Mouse (Mus musculus): ENCODE measurements at regions not wholly inside any gene's neighbourhood (a gene's known extent, or its start where the extent isn't known, plus 50 kb on each side); places are given as distances from the start of the nearest gene placed in this dataset.

DNA sequence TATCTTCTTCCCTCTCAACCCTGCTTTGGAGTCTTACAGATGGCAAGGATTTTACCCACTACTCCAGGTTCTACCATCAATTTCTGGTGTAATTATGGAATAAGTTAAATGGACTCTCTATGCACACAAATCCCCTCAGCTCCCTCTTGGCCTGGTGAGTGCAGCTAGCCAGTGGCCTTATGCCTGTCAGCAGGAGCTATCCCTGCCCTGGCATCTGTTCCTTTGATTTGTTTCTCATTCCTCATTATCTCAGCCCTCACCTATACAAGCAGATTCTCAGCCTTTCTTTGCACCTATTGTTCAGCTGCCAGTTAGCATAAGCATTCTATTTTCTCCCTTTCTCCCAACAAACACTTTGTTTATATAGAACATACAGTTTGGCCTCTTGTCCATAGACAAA lies 150.3 kb downstream of the Rnf152 start:
- no peak for DNase-seq (ENCODE audit: inconsistent ontology term)

DNA sequence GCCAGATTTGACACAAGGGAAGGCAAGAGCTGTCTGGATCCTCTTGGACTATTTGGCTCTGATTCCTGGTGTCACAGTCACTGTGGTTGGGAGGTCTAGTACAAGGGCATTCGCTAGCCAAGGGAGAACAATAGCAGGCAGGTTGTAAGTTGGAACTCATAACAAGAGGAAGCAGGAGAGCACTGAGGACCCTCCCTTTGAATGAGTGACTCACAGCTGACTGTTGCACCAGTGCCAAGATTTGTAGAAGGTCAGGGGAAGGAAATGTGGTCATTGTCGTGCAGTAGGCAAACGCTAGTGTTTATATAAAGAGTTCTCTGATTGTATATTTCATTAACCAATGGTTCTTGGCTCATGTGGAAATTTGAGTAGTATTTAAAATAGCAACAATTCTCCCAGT lies 157.2 kb downstream of the Rnf152 start:
- DNase-seq (ENCODE audit: inconsistent ontology term): peak; percentile 87

DNA sequence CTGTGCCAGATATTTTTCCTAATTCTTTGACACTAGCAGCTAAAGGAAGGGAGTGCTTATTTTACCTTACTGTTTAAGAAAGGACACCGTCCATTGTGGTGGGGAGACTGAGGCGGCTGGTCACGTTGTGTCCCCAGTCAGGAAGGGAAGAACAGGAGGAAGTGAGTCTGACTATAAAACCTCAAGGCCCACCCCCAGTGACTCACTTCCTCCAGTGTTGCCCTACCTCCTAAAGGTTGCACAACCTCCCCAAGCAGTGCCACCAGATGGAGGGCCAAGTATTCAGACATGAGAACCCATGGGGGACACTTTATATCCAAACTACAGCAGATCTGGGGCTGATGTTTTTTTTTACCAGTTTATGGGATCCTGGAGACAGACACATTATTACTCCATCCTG lies 165.4 kb downstream of the Rnf152 start:
- no peak for DNase-seq (ENCODE audit: inconsistent ontology term)

DNA sequence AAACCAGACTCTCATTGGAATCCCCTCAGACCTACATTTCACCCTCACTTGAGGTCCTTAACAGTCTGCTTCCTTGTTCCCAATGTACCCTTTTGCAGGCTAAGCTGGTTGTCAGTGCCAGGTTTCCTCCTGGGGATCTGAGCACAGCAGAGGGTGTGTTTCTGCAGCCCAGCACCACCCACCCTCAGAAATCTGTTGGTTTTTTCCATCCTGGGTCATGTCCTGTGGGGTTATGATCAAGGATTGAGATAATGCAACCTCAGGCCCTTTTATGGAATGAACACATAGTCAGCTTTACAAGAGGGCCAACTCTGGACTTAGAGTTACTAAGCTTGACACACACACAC lies 167.6 kb downstream of the Rnf152 start:
- DNase-seq (ENCODE audit: inconsistent ontology term): no peak

DNA sequence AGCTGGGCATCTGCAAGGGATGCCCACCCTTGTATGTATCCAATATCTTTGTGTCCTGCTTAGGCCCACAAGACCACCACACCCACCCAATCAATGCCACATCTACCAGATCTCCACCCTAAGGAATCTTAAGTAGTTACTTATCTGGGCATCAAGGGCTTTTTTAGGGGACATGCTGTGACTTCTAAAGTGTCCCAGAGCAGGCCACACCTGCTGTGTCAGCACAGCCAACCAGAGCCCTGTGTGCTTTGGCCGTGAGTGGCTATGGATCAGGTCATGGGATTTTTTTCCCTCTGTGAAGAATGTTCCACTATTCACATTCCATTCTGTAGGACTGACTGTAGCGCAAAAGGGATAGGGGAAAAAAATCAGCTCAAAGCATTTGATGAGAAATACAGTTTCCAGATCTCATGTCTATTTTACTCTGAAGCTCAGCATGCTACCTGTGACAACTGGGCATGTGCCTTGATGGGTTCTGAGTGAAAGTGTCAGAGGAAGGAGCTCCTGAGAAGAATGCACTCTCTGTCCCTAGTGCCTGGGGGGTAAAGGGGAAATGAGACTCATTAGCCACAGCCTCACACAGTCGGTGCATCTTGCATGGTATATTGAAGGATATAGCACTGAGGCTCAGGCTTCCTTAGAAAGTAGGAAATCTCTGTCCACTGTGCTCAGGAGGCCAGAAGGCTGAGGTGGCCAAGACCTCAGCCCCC lies 168.1 kb downstream of the Rnf152 start:
- no peak for DNase-seq (ENCODE audit: inconsistent ontology term)

DNA sequence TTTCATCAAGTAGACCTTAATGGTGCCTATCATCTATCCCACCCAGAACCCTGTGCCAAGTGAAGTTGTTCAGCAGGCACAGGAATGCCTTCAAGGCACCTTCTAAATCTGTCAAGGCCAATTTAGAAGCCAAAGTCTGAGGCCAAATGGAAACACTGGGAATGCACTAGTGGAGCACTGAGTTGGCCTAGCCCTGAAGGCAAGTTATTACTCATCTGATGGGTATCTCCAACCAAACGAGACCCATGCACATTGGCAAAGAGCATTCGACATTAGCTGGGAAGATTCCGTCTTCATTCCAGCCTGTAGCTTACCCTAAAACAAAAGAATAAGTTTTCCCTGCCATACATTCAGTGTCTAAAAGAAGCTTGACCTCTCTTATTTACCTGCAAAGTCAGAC lies 172.0 kb downstream of the Rnf152 start:
- DNase-seq (ENCODE audit: inconsistent ontology term): peak; percentile 51

DNA sequence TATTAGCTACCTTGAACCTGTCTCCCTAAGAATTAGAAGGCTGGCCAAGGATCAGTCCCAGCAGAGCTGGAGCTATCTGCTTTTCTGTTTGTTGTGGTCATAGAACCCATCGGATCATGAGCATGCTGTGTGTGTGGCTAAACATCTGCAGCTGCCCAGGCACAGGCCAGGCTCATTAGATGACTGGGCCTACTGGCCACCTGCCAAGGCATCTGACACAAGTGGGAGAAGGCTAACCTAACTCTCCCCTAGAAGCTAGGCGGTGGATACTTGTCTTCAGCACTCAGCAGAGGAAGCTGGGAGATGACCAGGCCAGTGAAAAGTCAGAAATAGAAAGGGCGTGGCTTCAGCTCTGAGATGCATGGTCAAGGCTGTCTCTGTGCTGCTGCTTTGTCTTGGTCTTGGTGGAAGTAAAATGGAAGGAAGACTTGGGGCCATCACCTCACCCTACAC lies 177.1 kb downstream of the Rnf152 start:
- peak; percentile 65 for DNase-seq (ENCODE audit: inconsistent ontology term)

DNA sequence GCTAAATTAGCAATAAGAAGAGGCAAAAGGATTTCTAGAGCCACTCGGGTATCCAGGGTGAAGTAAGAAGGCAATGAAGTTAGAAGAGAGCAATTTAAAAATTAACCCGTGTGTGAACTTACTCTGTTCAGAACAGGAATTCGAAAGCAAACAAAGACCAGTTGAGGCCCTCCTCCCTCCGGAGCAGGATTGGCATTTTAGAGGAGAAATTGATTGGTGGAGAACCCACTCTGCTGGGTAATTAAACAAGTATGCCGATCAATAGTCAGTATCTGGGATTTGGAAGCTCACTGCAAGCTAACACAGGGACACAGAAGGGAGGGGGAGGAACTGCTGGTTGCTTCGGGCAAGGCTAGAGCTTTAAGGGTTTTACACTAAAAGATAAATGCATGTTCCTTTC lies 177.7 kb downstream of the Rnf152 start:
- DNase-seq (ENCODE audit: inconsistent ontology term): no peak

DNA sequence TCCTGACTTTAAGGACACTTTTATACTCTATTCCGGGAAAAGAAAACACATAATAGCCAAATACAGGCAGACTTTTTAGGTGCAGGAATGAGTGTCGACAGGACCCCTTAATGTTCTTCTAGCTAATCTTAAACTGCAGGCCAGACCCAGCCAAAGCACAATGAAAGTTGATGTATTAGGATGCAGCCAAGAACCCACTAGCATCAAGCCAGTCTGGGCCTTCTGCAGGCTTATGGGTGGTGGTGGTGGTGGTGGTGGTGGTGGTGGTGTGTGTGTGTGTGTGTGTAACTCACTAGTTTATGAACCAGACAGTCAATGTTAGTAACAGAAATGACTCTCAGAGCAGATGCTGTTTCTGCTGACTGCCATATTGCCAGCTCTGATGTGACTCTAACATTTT lies 178.6 kb downstream of the Rnf152 start:
- no peak for DNase-seq (ENCODE audit: inconsistent ontology term)

DNA sequence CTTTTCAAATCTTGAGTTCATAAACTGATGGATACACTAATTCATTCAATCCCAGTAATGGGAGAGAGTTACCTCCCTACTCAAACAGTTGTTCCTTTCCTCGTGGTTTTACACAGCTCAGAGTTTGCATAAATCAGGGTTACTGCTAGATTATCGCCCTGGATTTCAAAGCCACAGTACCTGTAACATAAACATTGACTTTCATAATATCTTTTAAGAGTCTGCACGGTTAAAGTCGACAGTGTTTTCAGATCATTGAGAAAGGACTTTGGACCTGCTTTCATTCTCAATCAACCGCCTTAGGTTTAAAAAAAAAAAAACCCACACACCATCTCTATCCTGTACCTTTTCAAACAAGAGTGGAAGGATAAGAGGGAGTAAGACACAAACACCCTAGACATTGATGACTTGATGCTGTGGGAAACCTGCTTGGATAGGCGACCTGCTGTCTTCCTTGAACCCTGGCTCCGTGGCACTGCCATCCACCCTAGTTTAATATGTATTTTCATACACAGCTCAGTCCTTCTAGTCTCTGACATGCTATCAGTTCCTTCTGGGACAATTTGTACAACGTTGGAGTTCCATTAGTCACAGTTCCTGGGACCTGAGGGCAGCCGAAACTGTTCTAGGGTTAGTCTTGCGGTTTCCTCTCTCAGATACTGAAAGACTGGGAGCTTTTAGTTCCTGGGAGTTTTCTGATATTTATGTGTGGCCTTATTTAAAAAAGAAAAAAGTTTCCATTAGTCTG lies 179.3 kb downstream of the Rnf152 start:
- no peak for DNase-seq (ENCODE audit: inconsistent ontology term)

DNA sequence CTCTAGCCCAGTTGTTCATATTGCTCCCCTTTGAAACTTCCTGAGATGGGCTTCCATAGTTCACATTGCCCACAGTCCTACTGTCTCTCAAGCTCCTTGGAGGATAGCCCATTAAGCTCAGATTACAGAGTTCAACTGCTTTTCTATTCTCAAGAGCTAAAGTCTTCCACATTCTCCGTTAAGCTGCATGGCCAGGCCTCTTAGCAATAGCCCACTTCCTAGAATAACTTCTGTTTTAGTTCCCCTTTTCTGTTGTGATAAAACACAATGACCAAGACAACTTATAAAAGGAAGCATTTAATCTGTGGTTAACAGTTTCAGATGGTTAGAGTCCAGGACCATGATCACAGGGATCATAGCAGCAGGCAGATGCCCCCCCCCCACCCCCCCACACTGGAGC lies 185.5 kb downstream of the Rnf152 start:
- DNase-seq (ENCODE audit: inconsistent ontology term): no peak

DNA sequence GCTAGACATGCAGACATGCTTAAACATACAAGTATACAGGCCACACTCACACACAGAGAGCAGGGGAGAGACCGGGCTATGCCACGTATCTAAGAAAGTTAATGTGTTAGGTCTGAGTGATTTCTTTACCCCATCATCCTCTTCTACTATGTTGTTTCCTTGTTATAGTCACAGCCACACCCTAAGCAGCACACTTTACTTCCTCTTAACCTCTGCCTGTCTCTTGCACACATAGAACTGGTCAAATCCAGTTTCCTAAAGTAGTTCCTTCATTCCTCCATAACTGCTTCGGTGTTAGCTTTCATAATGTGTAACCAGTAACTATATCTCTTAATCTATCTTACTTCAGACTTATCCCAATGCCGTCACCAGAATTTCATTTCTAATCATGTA lies 186.4 kb downstream of the Rnf152 start:
- no peak for DNase-seq (ENCODE audit: inconsistent ontology term)

DNA sequence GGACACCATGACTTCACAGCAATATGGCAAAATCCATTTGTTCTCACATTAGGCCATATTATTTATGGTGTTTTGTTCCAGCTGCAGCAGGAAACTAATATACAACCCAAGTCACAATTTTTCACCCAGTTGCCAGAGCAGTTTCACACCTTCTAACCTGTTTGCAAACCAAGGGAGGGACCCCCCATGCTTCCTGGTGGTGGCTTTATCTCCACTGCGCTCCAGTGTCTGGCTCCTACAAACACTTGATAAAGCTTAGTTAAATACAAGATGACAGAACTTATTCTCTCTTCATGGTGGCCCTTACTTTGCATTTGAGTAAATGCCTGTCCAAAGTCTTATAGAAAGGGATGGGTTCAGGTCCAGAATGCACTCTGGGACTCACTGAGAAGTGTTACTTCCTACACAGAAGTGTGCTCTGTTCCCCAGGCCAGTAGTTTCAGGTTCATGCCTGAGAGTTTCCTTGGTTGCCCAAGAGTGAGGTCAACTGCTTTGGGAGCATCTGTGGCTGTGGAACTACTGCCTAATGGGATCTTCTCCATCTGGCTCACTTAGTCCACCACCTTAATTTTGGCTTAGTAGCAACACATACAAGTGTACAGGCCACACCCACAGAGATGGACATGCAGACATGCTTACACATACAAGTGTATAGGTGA lies 186.9 kb downstream of the Rnf152 start:
- DNase-seq (ENCODE audit: inconsistent ontology term): no peak

DNA sequence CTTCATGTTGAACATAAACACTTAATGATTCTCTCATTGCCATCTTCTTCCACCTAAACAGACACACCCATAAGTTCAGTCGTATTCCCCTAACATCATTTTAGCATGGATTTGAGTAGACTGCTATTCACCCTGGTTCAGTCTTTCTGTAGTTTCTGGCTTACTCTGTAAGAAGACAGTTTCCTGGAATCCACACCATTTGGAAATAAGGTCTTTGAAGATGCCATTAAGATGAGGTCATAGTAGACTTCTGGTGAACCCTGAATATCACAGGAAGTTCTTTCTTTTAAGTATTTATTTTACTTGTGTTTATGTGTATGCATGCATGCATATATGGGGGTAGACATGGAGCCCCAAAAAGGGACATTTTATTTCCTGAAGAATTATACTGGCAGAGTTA lies 187.7 kb downstream of the Rnf152 start:
- peak; percentile 36 for DNase-seq (ENCODE audit: inconsistent ontology term)

DNA sequence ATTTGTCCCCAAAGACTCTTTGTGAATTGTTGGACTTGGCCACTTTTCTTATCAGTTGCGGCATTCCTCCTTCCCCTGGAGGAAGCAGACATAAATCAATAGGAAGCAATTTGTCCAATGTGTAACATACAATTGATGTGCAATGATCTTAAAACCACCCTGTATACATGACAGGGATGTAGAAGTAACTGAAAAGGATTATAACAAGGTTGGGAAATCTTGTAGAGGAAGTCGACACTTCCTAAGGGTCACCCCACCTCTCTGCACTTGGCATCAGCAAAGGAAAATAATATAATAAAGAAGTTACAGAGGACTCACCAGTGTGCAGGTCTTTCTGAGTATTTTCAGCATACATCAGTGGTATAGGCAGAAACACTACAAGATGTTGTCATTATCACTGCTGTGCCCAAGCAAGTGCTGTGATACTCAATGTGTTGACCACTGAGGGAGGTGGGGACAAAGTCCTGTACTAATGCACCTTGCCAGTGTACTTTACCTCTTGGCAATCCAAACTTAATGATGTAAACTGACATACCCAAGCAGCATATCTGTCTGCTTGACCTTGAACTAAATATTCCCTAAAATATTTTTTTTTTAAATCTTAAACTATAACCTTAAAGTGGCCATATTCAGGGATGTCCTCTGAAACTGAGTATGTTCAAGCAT lies 198.9 kb downstream of the Rnf152 start:
- no peak for DNase-seq (ENCODE audit: inconsistent ontology term)

DNA sequence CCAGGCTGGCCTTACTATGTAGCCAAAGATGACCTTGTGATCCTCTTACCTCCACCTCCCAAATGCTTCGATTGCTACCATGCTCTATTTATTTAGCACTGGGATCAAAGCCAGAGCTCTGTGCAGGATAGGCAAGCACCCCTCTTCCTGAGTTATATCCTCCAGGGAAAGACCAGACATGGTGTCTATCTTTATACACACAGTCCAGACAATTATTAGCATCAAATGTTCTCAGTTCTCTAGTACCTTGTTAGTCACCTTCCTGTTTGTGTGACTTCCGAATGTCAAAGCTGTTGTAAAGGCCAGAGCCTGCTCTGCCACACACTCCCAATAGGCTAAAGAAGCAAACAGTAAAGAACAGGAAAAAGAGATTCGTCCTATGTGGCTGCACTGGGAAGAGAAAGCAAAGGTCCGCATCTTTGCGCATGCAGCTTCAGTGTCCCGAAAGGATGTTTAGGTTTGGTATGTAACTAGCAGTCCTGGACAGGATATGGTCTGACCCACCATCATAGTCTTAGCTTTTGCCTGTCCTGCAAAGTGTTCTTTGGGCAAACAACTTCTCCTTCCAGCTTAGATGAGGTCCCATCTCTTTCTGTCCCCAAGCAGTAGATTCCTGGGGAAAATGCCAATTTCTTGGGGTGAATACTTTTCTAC lies 204.2 kb downstream of the Rnf152 start:
- no peak for DNase-seq (ENCODE audit: inconsistent ontology term)

DNA sequence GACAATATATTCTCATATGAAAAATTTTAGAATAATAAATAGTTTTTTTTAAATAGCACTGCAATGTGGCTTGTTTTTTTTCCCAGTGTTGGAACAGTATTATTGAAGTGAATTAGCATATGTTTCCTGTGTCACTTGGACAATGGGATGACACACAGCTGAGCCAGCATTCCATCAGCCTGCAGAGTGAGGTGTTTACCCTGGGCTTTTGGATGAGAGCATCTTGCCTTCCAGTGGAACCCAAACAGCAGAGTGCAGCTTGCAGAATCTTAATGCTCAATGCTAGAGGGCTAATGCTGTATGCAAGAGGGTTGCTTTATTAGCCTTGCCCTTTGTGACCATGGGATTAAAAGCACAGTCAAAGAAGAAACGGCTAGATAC lies 205.1 kb downstream of the Rnf152 start:
- no peak for DNase-seq (ENCODE audit: inconsistent ontology term)

DNA sequence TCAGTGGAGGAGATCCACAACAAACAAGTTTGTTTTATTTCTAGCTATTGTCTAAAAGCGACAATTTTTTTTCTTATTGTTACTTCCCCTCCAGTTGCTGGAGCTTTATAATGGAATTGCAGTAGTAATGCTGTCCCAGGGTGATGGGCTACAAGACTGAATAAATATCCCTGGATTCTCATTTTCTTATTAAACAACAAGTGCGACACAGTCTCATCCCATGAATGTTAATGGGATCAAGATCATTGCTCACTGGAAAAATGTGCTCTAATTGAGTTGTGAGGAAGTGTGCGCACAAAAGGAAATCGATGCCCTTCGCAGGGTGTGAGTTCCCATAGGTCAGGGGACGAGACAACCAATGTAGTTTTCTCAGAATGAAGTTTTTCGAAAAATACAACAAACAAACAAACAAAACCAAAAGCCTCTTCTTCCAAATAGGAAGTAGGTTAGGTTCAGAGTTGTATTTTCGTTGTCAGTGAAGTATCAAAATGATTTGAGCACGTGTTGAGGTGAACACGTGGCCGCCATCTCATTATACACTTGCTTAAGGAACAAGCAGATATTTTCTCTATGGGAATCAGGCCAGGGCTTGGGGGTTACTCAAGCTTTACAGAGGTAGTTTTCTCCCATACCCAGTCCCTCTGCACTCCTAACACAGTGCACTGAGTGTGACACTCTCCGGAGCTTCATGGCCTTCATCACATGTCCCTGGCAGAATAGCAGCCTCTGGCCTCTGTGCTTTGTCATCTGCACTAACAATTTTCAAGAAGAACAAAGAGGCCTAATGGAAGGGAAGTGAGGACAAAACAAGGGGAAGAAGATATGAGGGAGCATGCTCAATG lies 205.7 kb downstream of the Rnf152 start:
- DNase-seq (ENCODE audit: inconsistent ontology term): no peak

DNA sequence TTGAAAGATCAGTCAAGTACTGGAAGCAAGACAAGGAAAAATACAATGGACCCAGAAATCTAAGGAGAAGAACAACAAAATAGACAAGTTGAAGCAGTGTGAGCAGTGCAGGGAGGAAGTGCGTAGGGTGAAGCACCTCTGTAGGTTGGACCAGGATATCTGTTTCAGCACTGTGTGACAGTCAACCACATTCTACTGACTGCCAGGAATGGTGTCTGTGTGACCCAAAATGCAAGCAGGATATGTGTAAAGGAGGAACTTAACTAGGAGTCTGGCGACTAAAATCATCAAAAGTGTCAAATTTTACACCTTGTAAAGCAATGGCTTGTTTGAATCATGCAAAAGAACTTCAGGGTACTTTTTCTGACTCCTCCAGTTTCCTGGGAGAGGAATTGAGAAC lies 207.7 kb downstream of the Rnf152 start:
- DNase-seq (ENCODE audit: inconsistent ontology term): no peak

DNA sequence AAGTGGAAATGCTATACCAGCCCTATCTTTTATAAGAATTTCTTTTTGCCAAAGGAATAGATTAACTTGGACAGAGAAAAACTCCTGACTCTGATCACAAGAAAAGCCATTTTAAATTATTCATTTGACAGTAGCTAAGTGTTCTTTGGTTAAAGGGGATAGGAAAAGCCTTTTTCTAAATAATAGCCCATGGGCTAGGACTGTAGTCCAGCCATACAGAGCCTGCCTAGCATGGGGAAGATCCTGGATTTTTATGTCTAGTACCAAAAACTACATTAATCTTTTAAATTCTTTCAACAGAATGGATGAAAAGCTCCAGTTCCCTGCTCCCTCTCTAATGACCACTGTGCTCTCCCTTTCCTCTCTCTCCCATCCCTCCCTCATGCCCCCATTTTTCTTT lies 208.5 kb downstream of the Rnf152 start:
- no peak for DNase-seq (ENCODE audit: inconsistent ontology term)

DNA sequence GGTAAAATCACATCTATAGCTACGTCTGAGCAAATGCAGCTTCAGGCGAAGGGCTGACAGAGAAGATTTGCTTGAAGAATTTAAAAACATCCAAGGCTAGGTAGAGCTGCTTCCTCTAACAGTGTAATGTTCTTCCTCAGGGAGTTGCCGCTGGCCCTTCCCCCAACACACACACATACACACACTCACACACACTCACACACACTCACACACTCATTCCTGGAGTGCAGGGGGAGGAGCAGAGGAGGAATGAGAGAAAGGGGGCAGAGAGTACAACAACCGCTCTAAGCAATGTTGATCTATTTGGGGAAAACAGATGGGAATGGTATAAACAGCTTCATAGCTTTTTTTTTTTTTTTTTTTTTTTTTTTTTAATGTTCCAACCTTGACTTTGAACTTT lies 232.6 kb downstream of the Rnf152 start:
- DNase-seq (ENCODE audit: inconsistent ontology term): no peak
